Mouse (Mus musculus): Measurements from ENCODE around the gene Stac3. TPM values are rescaled to one million over a fixed set of nuclear protein-coding genes. Genes with fewer than 3 reads are reported as not detected.
A peak's percentile ranks its signal among the peaks of the same experiment; 100 is the strongest.

Gene Stac3
- polyA plus RNA-seq, 1 experiment from 2014 or later: 0.31 TPM

GRCm38 (mm10) chr10:127479131-127479530 lies 22.4 kb upstream of the Stac3 start:
- no peak overlapping the region for H3K4me2 ChIP-seq (ENCODE audit: low read depth, low read length)
- no peak overlapping the region for H3K27ac ChIP-seq (ENCODE audit: low read depth, low read length)
- 91% methylated on average over 4 of the region's 4 CpGs for WGBS
- H3K27me3 ChIP-seq (ENCODE audit: control insufficient read depth, insufficient read depth, low read length): no peaks in the 10 kb centered on the region
- H3K4me1 ChIP-seq (ENCODE audit: control insufficient read depth, insufficient read depth, low read length): no peaks in the 10 kb centered on the region
- peak; percentile 38; the same call in 1 of the 2 replicates for ATAC-seq (ENCODE audit: low read depth)
- H3K9ac ChIP-seq (replicated peaks; ENCODE audit: low read depth, low read length): no peak overlapping the region
- no peak overlapping the region for H3K4me3 ChIP-seq (ENCODE audit: low read depth, low read length)
- no peaks in the 10 kb centered on the region for H3K9me3 ChIP-seq (ENCODE audit: control insufficient read depth, low read length)
- H3K36me3 ChIP-seq (ENCODE audit: control insufficient read depth, insufficient read depth, low read length): peaks cover 29% of the 10 kb centered on the region

- no peak overlapping the region for H3K9ac ChIP-seq (replicated peaks; ENCODE audit: low read depth, low read length)
- H3K4me3 ChIP-seq (ENCODE audit: low read depth, low read length): no peak overlapping the region
- 86% methylated on average over 19 of the region's 19 CpGs for WGBS
- peaks cover 42% of the 10 kb centered on the region for H3K36me3 ChIP-seq (ENCODE audit: control insufficient read depth, insufficient read depth, low read length)
- H3K27me3 ChIP-seq (ENCODE audit: control insufficient read depth, insufficient read depth, low read length): no peaks in the 10 kb centered on the region
- H3K4me2 ChIP-seq (ENCODE audit: low read depth, low read length): no peak overlapping the region
- H3K4me1 ChIP-seq (ENCODE audit: control insufficient read depth, insufficient read depth, low read length): no peaks in the 10 kb centered on the region
- no peak for ATAC-seq (ENCODE audit: low read depth)
- no peaks in the 10 kb centered on the region for H3K9me3 ChIP-seq (ENCODE audit: control insufficient read depth, low read length)
- no peak overlapping the region for H3K27ac ChIP-seq (ENCODE audit: low read depth, low read length)
Observed at GRCm38 (mm10) chr10:127480833-127481813, 20.4 kb upstream of the Stac3 start.

DNA sequence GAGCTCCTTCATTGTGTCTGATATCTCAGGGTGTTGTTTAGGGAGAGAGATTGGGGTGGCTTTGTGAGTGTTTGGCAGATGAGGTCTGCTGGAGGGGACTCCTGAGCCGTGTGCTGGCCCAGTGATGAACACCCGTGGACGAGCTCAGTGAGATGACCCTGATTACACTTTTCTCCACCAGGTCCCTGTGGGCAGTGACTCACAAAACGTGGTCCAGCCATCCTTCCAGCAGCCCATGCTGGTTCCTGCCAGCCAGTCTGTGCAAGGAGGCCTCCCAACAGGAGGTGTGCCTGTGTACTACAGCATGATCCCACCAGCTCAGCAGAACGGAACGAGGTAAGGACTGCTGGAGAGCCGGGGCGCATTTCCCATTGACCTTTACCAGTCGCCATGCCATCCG lies 16.3 kb upstream of the Stac3 start:
- Histone ChIP-seq H3K9ac (replicated peaks; ENCODE audit: low read depth, low read length) (no peak overlapping the region), H3K9me3 (ENCODE audit: control insufficient read depth, low read length) (no peaks in the 10 kb centered on the region), H3K4me2 (ENCODE audit: low read depth, low read length) (no peak overlapping the region), H3K27ac (ENCODE audit: low read depth, low read length) (no peak overlapping the region), H3K36me3 (ENCODE audit: control insufficient read depth, insufficient read depth, low read length) (peaks cover 29% of the 10 kb centered on the region), H3K4me1 (ENCODE audit: control insufficient read depth, insufficient read depth, low read length) (peaks cover 10% of the 10 kb centered on the region; the same call in 1 of the 2 replicates), H3K4me3 (ENCODE audit: low read depth, low read length) (no peak overlapping the region), H3K27me3 (ENCODE audit: control insufficient read depth, insufficient read depth, low read length) (no peaks in the 10 kb centered on the region)
- 89% methylated on average over 10 of the region's 10 CpGs for WGBS
- no peak for ATAC-seq (ENCODE audit: low read depth)

- 73% methylated on average over 7 of the region's 7 CpGs for WGBS
- H3K9me3 ChIP-seq (ENCODE audit: control insufficient read depth, low read length): no peaks in the 10 kb centered on the region
- peaks cover 17% of the 10 kb centered on the region; the same call in 1 of the 2 replicates for H3K4me1 ChIP-seq (ENCODE audit: control insufficient read depth, insufficient read depth, low read length)
- H3K27ac ChIP-seq (ENCODE audit: low read depth, low read length): no peak overlapping the region
- H3K9ac ChIP-seq (replicated peaks; ENCODE audit: low read depth, low read length): no peak overlapping the region
- H3K36me3 ChIP-seq (ENCODE audit: control insufficient read depth, insufficient read depth, low read length): peaks cover 27% of the 10 kb centered on the region
- H3K4me2 ChIP-seq (ENCODE audit: low read depth, low read length): no peak overlapping the region
- no peak overlapping the region for H3K4me3 ChIP-seq (ENCODE audit: low read depth, low read length)
- no peaks in the 10 kb centered on the region for H3K27me3 ChIP-seq (ENCODE audit: control insufficient read depth, insufficient read depth, low read length)
- ATAC-seq (ENCODE audit: low read depth): no peak
Observed at GRCm38 (mm10) chr10:127488856-127489255, 12.6 kb upstream of the Stac3 start.

DNA sequence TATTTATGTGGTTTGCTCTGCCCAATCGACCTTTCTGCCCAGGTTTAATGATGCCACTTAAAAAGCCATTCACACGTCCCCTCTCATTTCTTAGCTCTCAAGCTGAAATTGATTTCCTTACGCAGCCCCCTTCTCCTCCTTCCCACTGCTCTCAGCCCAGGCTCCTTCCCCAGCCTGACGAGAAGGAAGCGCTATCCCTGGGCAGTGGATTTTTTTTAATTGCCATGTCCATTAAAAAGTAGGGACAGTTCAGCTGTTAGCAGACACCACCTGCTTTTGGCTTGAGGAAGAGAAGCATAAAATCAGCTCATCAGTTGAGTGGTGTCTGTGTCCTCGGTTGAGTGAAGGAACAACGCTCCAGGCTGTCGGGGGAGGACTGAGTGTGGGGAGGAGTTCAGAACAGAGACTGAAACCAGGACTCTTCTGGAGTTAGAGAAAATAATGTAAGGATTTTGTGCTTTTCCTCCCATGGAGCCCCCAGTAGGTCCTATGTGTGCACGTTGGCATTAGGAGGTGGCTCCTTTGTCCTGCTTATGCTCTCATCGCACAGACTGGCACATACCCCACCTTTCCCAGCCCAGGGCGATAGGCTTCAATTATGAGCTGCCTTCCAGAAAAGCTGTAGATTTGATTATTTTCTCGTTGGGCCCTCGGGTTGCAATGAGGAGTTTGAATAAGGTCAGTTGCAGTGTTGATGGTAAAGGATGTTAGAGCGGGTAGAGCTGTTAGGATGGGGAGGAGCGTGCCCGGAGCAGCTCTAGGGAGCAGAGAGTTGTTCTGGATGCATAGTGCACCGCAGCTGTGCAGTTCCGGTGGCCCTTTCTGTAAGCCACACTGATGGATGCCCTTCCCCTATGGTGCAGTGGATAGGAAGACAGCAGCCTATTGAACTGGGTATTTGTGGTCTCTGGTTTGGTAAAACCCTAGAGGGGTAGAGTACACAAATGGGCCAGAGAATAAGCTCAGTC lies 11.0 kb upstream of the Stac3 start:
- Histone ChIP-seq H3K9me3 (ENCODE audit: control insufficient read depth, low read length) (no peaks in the 10 kb centered on the region), H3K36me3 (ENCODE audit: control insufficient read depth, insufficient read depth, low read length) (peaks cover 19% of the 10 kb centered on the region), H3K4me2 (ENCODE audit: low read depth, low read length) (no peak overlapping the region), H3K27ac (ENCODE audit: low read depth, low read length) (peak overlapping the region; percentile 76), H3K9ac (replicated peaks; ENCODE audit: low read depth, low read length) (no peak overlapping the region), H3K27me3 (ENCODE audit: control insufficient read depth, insufficient read depth, low read length) (no peaks in the 10 kb centered on the region), H3K4me3 (ENCODE audit: low read depth, low read length) (no peak overlapping the region), H3K4me1 (ENCODE audit: control insufficient read depth, insufficient read depth, low read length) (peaks cover 17% of the 10 kb centered on the region; the same call in 1 of the 2 replicates)
- WGBS: 51% methylated on average over 18 of the region's 18 CpGs
- ATAC-seq (ENCODE audit: low read depth): peak; percentile 34; the same call in 1 of the 2 replicates

GRCm38 (mm10) chr10:127491128-127491512 lies 10.4 kb upstream of the Stac3 start:
- Histone ChIP-seq H3K4me2 (ENCODE audit: low read depth, low read length) (no peak overlapping the region), H3K27ac (ENCODE audit: low read depth, low read length) (peak overlapping the region; percentile 76), H3K9ac (replicated peaks; ENCODE audit: low read depth, low read length) (no peak overlapping the region), H3K4me3 (ENCODE audit: low read depth, low read length) (no peak overlapping the region), H3K36me3 (ENCODE audit: control insufficient read depth, insufficient read depth, low read length) (peaks cover 21% of the 10 kb centered on the region; the same call in 1 of the 2 replicates), H3K27me3 (ENCODE audit: control insufficient read depth, insufficient read depth, low read length) (no peaks in the 10 kb centered on the region), H3K4me1 (ENCODE audit: control insufficient read depth, insufficient read depth, low read length) (peaks cover 17% of the 10 kb centered on the region; the same call in 1 of the 2 replicates), H3K9me3 (ENCODE audit: control insufficient read depth, low read length) (no peaks in the 10 kb centered on the region)
- ATAC-seq (ENCODE audit: low read depth): peak; percentile 44; the same call in 1 of the 2 replicates
- WGBS: 56% methylated on average over 8 of the region's 8 CpGs

- no peak for ATAC-seq (ENCODE audit: low read depth)
- Histone ChIP-seq H3K9me3 (ENCODE audit: control insufficient read depth, low read length) (no peaks in the 10 kb centered on the region), H3K9ac (replicated peaks; ENCODE audit: low read depth, low read length) (no peak overlapping the region), H3K4me1 (ENCODE audit: control insufficient read depth, insufficient read depth, low read length) (peaks cover 17% of the 10 kb centered on the region; the same call in 1 of the 2 replicates), H3K4me3 (ENCODE audit: low read depth, low read length) (no peak overlapping the region), H3K36me3 (ENCODE audit: control insufficient read depth, insufficient read depth, low read length) (peaks cover 27% of the 10 kb centered on the region), H3K27me3 (ENCODE audit: control insufficient read depth, insufficient read depth, low read length) (no peaks in the 10 kb centered on the region), H3K27ac (ENCODE audit: low read depth, low read length) (no peak overlapping the region), H3K4me2 (ENCODE audit: low read depth, low read length) (no peak overlapping the region)
- WGBS: 90% methylated on average over 3 of the region's 3 CpGs
Observed at GRCm38 (mm10) chr10:127492118-127492517, 9.4 kb upstream of the Stac3 start.

DNA sequence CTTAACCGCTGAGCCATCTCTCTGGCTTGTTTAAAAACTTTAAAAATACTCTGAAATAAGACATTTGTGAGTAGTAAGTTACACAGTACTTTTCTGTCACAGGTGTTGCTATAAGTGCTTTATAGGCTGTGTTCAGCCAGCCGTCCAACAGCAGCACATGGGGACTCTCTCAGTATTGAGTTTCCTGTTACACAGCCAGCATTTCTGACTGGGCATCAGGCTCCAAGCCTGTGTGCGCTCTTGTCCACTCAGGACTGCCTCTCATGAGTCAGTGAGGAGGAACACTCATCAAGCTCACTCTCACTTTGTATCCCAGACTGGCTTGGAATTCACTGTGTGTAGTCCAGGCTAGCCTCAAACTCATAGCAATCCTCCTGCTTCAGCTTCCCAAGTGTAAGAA lies 5.3 kb upstream of the Stac3 start:
- H3K4me3 ChIP-seq (ENCODE audit: low read depth, low read length): no peak overlapping the region
- no peak for ATAC-seq (ENCODE audit: low read depth)
- WGBS: 96% methylated on average over 3 of the region's 3 CpGs
- no peak overlapping the region for H3K9ac ChIP-seq (replicated peaks; ENCODE audit: low read depth, low read length)
- H3K4me2 ChIP-seq (ENCODE audit: low read depth, low read length): no peak overlapping the region
- H3K27me3 ChIP-seq (ENCODE audit: control insufficient read depth, insufficient read depth, low read length): no peaks in the 10 kb centered on the region
- H3K4me1 ChIP-seq (ENCODE audit: control insufficient read depth, insufficient read depth, low read length): peaks cover 3% of the 10 kb centered on the region; the same call in 1 of the 2 replicates
- no peaks in the 10 kb centered on the region for H3K9me3 ChIP-seq (ENCODE audit: control insufficient read depth, low read length)
- H3K27ac ChIP-seq (ENCODE audit: low read depth, low read length): no peak overlapping the region
- peaks cover 53% of the 10 kb centered on the region for H3K36me3 ChIP-seq (ENCODE audit: control insufficient read depth, insufficient read depth, low read length)

All from neural tube, embryonic 14.5 days (tissue).